Mouse (Mus musculus): ENCODE data around the gene Esyt3. TPM values are rescaled to one million over a fixed set of nuclear protein-coding genes. Genes with fewer than 3 reads are reported as not detected.

The Esyt3 gene
- polyA plus RNA-seq, 1 experiment from 2014 or later, result 0.21 TPM

Other genes with a start within 250 kb of the Esyt3 start
- gene Pik3cb, start 217.9 kb downstream of the Esyt3 start, polyA plus RNA-seq (2016; fragmentation: Nextera tagmentation; extraction: Ambion mirVana), result 1.3 and 1.4 TPM in 2 replicates
- not detected in 2 replicates for gene Faiml, start 121.3 kb downstream of the Esyt3 start, polyA plus RNA-seq (2016; fragmentation: Nextera tagmentation; extraction: Ambion mirVana)
- 42.4 and 46.8 TPM in 2 replicates for gene Cep70, start 115.2 kb downstream of the Esyt3 start, polyA plus RNA-seq (2016; fragmentation: Nextera tagmentation; extraction: Ambion mirVana)
- gene Mras, start 78.8 kb upstream of the Esyt3 start, polyA plus RNA-seq (2016; fragmentation: Nextera tagmentation; extraction: Ambion mirVana), result 9.9 and 10.8 TPM in 2 replicates
- not detected in 2 replicates for gene Nme9, start 92.9 kb upstream of the Esyt3 start, polyA plus RNA-seq (2016; fragmentation: Nextera tagmentation; extraction: Ambion mirVana)
- 24.5 and 24.7 TPM in 2 replicates for gene Armc8, start 210.3 kb upstream of the Esyt3 start, polyA plus RNA-seq (2016; fragmentation: Nextera tagmentation; extraction: Ambion mirVana)
- gene Dbr1, start 217.2 kb upstream of the Esyt3 start, polyA plus RNA-seq (2016; fragmentation: Nextera tagmentation; extraction: Ambion mirVana), result 42.7 and 43.2 TPM in 2 replicates